Mouse (Mus musculus) mesoderm, embryonic 11.5 days (tissue): ENCODE data around the gene Elf3.
"Not testable (repeated sequence)": the region's sequence is repeated elsewhere in the genome, so short reads cannot be mapped to it uniquely, and the experiment has no call there.

Source experiments
- DNase-seq: peaks from one replicate; pipeline ENCODE4 v3.0.0-alpha.2; 2012; ENCODE audit warnings: low read depth, low spot score

Gene Elf3

DNA sequence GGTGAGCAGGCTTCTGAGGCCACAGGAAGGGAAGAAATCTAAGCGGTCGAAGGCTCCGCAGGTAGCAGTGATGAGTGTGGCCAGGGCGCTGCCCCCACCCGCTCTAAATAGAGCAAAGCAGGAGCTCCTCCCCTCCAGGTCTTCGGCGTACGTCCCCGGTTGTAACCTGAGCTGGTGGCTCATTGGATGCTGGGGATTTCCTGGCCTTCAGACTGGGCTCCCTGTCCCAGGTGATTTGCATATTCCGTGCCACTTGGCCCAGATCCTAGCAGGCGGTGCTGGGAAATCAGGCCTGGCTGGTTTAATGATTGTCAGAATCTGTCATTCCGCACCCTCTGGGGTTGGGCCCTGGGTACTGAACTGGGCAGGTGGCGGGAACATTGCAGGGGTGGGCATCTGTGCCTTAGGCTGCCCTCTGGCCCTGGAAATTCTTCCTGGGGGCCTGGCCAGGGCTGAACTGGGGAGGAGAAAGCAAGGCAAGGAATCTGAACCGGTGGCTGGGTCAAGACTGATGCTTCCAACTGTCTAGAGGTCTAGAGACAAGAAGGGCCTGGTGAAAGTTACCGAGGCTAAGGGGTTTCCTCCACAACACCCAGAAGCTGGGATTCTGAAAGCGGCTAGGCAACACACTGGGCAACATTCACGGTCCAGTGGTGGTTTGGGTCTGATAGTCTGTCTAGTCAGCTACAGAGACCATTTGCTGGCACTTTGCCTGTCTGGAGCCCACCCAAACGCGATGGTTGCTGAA lies at the start of gene Elf3:
Elf3 (minus strand) TSS at position 189 of the 748 bp plus-strand sequence.
- DNase-seq = peak; percentile 70

DNA sequence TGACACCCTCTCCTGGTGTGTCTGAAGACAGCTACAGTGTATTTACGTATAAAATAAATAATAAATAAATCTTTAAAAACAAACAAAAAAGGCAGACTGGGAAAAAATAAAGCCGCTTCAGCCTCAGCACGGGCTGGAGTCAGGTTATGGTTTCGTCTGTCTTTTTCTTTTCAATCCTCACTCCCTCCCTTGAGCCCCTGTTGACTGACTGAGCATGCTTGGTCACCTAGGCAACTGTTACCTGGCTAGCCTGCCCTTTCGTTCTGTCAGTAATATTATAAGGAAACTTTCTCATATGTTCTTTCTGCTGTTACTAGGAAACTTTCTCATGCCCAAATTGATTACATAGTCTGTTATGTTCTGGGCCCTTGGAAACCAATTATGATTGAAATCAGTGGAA lies 32.5 kb upstream of the Elf3 start:
- no peak for DNase-seq

DNA sequence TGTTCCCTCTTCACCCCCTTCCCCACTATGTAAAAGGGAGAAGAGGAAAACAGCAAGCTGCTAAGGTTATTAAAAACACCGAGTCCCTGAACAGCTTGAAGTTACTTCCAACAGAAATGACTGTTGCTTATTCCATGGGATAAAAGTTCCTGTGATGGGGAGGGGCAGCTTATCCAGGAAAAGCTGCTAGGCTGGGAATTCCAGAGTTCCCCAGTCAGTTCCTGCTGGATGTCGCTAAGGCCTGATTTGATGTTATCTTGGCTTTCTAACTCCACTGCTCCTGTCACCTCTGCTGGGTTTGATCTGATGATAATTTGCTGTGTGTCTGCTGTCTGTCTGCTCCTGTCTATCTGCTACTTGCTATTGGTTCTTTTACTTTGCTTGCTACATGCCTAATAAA lies 27.9 kb upstream of the Elf3 start:
- DNase-seq = no peak

DNA sequence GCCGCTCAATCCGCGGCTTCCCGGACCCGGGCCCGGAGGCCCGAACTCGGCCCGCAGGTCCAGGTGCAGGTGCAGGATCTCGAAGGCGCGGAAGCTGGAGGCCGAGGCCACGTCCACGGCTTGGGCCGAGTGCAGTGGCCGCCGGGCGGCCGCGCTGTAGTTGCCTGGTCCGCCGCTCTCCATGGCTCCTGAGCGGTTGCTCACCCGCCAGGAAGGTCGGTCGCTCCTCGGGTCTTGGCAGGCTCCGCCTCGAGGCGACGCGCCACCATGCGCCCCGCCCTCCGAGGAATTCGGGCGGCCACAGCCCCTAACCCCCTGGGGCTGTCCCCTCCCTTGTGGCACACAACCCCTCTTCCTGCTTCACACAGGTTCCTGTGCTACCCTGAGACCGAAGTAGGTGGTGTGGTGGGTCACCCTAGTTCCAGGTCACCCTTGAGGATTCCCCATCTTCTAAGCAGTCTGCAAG lies 25.5 kb upstream of the Elf3 start, which contains the start of gene Rnpep:
Rnpep (minus strand) TSS at position 259 of the 466 bp plus-strand sequence.
- DNase-seq = peak; percentile 77

DNA sequence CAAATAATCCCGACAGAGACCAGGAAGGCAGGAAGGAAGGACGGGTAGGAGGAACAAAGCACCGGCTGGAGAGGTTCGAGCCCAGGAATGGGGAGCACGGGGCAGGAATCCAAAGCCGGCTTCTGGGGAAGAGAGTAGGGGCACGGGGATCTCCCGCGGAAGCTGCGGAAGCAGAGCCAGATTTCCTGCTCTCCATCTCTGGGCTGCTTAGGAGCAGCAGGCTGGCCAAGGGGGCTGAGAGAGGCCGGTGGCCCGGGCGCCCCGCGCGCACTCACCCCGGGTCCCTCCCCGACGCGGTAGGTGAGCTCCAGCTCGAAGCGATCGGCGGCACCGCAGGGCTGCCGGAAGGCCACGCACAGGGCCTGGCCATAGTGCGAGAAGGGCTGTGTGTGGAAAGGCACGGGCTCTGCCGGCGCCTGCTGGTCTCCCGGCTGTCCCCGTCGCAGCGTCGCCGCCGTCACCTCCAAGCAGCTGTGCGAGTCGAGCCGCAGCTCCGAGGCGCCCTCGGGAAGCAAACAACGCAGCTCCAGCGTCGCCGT lies 25.0 kb upstream of the Elf3 start:
- DNase-seq = peak; percentile 49

DNA sequence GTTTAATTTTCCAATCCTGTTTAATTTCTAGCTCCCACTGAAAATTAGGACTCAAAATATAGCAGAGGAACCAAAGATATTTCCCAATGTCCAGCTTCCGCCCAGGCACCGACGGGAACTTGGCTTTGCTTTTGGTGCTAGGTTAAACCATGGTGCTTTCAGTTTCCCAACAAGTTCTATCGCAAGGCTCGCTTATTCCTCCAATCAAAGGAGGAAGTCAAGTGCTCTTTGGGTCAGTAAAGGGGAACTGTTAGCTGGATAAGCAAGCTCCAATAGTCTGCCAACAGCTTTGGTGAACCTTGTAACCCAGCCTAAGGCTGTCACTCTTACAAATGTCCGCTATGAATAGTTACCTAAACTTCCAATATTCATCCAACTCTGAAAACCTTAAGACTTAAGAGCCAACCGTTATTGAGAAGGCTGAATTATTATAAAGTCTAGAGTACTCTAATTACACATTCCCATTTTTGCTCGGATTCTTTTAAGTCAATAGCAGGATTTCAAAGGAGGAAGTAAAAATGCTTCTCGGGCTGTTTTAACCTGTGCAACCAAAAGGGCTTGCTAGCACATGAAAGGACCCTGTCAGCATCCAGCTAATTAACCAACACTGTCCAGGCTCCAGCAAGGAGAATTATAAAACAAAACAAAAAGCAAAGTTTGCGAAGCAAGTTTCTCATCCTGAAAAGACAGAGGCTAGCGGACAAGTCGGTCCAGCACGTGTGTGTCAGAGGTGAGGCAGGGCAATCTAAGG lies 24.3 kb upstream of the Elf3 start:
- DNase-seq = peak; percentile 15

DNA sequence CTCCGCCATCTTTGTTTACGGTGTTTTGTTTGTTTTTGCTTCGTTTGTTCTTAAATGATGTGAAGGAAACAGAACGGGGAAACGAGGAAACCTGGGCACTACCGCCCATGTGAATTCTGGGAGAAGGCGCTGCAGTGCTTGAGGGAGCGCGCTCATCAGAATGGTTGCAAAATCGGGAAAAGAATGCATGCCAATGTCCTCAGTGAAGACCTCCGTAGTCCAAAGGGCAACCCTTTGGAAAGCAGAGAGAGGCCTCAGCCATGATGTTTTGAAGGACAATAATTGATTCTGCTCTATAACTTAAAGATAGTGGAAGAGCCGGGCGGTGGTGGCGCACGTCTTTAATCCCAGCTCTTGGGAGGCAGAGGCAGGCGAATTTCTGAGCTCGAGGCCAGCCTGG lies 23.5 kb upstream of the Elf3 start:
- no peak for DNase-seq

DNA sequence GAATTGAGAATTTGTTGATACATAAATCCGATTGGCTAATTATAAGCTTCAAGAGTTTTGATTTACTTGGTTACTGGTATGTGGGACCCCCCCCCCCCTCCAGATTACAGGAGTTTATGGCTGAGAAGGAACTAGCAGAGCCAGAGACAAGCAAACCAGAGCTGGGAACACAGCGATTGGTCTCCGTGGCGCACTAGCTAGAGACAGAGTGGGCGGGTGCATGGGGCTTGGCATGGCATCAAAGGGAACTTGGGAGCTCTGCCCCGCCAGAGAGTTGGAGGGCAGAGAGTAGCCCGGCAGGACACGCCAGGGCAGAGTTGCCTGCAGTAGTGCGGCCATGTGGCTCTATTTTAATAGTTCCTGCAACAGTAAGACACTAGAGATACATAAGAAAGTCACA lies 22.3 kb upstream of the Elf3 start:
- no peak for DNase-seq

DNA sequence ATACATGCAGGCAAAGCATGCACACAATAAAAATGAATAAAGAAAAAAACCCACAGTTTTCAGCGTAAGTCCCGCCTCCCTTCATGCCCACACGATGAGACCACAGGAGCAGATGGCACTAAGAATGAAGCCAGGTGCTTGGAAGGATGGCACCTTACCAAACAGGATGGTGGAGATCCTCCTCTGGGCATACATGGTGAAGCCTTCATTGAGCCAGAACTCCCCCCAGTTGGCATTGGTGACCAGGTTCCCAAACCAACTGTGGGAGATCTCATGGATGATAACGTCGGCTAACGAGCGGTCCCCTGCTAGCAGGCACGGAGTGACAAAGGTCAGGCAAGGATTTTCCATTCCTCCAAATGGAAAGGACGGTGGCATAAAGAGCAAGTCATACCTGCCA lies 13.0 kb upstream of the Elf3 start:
- DNase-seq = no peak

DNA sequence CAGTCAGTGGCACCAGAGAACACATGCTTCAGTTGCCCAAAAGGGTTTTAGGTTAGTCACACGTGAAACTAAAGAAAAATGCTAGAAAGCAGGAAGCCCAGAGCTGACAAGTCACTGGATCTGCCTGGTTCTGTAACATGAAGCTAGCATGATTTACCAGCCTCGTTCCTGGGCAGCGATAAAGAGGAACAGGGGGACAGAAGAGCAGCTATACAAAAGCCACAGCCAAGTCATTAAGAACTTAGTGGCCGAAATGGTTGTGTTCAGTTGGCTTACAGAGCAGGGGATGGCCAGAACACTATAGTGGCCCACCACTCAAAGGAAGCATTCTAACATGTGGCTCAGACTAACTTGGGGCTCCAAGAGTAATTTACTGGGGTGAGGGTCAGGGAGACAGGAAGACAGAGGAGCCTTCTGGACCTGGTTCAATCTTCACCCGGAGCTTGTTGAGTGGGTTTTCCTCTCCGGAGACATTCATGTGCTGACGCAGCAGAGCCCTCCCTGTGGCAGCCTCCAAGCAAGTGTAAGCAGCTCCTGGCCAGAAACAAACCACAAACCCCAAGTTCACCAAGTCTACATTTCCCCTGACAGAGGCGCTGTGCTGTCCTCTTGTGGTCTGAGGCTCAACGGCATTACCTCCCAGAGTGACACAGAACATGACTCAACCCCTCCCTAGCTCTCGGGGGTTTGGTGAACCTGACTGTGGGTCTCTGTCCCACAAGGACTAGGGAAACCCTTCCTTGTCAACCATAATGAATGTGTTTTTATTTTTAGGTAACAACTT lies 9.5 kb upstream of the Elf3 start:
- DNase-seq = no peak

DNA sequence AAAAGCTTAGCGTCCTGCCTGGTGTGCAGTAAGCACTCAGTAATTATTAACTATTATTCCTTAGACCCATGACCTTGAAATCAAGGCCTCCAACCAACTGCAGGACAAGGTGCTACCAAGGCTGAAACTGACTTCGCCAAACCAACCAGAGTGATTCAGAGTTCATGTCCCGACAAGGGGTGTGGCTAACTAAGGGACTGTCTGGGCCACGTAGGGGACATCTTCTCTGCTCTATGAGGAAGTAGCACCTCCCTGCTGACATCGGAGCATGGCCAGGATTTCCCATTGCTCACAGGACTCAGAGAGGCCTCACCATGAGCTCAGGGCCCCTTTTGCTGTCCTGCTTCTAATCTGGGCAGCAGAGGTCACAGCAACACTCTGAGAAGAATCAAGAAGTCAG lies 7.5 kb upstream of the Elf3 start:
- DNase-seq = no peak

DNA sequence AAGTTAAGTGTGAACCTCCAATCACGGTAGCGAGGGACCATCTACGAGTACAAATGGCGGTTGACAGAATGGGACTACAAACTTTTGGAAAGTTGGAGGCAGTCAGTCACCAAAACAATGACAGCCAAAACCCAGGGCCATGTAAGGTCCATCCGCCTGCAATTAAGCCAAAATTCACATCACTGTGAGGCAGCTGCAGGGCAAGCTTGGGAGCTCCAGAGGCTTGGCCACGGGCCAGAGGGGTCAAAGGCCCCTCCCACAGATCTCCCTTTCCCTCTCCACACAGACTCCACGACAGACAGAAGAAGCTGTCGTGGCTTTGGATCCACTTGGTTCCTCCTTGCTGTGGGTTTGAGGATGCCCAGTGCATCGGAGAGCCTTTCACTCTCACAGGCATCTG lies 4.9 kb upstream of the Elf3 start:
- DNase-seq = no peak

DNA sequence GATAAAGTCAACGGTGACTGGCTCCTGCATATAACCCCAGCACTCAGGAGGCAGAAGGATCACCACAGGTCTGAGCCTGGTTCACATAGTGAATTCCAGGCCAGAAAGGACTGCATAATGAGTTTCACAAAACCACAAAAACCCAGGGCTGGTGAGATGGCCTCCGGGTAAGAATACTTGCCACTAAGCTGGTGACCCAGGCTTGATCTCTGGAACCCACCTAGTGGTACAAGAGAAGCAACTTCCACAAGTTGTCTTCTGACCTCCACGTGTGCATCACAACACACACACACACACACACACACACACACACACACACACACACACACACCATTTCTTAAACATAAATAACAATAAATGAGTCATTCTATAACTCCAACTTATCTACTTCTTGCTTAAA lies 4.0 kb upstream of the Elf3 start:
- no peak for DNase-seq

DNA sequence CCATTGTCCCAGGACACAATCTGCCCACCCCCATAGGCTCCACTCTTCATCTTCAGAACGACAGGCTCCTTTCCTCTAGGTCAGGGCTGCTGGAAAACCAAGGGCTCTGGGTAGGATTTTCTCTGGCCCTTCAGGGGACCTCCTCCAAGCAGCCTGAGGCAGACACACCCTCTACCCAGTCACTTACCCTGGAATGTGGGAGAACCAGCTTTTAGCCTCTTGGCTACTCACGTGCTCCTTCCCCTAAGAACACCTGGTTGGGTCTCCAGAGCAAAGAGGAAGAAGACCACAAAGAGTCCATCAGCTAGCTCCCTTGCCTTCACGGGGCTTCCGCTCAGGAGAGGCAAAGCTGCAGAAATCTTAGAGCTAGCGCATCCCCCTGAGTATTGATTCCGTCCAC lies 2.6 kb upstream of the Elf3 start:
- DNase-seq = no peak

DNA sequence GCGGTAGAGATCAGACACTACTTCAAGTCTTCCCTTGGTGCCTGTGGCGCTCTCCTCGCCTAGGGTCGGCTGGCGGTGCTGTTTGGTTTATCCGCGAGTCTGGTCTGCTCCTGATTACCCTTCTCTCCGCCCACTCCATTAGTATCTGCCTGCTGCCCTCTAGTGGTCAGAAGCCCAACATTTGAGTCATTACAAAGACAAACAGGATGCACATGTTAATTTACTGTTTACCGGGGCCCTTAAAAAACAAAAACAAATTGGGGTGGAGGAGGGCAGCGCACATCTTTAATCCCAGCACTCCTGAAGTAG lies 714 bp upstream of the Elf3 start:
- peak; percentile 88 for DNase-seq

DNA sequence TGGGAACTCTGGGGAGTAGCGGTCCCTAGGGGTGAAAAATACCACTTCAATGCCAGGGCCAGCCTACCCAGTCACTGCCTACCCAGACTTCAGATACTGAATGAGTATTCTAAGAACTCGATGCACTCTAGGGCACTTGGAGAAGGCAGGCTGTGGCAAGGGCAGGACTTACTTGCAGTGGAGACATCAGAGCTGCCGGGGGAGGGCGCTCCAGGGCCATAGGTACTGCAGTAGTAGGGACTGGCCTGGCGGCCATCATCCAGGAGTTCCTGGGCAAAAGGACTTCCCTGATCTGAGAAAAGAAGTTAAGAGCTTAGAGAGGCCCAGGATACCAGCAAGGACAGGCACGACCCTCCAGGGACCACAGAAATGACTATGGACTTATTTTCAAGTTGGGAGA lies 2.1 kb downstream of the Elf3 start:
- no peak for DNase-seq

DNA sequence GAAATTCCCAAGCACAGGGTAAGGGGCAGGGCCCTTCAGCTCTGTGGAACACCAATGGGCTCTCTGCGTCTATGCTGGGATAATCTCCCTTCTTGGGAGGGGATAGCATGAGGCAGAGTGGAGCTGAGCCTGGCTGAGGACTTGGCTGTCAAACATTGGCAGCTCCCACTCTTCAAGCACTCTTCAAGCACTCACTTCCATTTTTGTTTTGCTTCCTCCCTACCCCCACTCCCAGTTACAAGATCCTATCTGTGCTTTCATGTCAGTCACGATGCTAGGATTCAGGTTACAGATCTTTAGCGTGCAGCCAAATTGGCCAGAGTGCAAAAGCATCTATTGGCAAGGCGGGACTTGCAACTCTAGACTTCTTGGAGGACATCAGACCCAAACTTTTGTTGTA lies 5.5 kb downstream of the Elf3 start:
- DNase-seq = peak; percentile 14

DNA sequence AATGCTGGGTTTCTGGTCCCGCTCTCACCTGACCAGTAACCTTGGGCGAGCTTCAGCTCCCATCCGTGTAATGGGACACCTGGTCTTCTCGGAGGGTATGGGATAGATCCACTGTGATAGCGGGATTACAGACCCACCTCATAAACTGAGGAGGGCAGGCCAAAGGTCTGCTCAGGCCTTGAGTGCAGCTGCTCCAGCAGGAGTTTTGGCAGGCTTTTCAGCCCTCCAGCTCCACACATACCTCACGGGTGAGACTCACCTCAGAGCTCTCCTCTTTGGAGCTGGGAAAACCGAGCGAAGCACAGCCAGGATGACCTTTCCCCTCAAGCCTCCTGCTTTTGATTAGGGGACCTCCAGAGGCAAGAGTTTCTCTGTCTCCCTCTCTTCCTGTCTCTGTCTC lies 7.0 kb downstream of the Elf3 start:
- no peak for DNase-seq

DNA sequence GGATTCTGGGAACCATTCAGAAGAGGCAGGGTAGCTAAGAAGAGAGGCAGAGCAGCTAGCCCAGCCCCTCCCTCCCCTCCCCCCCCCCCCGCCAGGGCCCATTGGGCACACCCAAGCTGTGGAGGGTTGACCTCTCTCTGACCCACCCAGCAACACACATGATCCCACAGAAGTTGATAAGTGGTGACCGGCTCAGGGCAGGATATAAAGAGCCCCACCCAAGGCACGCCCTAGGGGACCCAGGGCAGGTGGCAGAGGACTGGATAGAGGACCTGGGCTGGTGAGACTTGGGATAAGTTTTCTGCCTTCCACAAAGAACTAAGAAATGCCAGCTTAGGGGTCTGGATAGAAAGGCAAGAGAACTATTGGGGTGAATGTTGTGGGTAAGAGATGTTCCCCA lies 7.7 kb downstream of the Elf3 start:
- no peak for DNase-seq

DNA sequence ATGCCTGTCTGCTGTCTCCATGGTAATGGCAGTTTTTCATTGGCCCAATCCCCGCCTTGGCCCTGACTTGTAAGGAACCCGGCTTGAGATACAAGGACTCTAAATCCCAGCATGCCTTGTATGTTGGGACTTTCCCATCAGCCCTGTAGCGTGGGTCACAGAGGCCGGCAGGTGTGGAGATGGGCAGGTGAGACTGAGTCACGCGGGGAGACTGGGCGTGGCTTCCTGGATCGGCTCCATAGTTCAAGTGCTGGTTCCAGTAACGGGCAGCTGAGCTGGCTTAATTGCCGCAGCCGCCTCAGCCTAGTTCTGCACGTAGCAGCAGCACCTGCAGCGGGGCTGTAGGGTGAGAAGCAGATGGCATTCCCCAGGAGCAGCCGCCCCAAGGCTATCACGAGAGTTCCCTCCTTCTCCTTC lies 9.9 kb downstream of the Elf3 start:
- DNase-seq = no peak

DNA sequence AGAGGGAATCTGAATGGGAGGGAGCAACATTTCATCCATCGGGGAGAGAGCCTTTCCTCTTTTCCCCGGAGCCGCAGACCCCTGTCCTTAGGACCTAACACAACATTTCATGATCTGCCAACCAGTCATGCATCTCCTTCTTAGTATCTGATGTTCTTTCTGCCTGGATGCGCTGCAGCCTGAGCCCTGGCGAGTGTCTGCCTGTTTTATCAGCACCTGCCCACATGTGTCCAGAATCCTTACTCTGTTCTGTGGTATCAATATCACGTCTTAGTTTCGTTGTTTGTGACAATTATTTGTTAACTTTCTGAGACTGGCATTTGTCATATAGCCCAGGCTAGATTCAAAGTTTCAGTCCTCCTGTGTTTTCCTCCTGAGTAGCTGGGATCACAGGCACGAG lies 14.4 kb downstream of the Elf3 start:
- DNase-seq = no peak

DNA sequence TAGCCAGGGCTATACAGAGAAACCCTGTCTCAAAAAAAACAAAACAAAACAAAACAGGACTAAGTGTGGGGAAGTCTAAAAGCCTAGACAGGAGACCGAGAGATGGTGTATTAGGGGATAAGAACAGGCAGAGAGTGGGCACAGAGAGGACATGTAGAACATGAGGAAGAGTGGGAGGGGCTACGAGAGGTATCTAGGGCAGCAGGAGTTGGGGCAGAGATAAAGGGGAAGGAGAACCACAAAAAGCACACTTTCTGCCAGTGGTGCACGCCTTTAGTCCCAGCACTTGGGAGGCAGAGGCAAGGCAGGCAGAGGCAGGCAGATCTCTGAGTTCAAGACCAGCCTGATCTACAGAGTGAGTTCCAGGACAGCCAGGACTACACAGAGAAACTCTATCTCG lies 18.2 kb downstream of the Elf3 start:
- DNase-seq = not testable (repeated sequence)
